Mouse (Mus musculus): ENCODE results near the gene Socs3.
A peak's percentile ranks its signal among the peaks of the same experiment; 100 is the strongest.

DNA sequence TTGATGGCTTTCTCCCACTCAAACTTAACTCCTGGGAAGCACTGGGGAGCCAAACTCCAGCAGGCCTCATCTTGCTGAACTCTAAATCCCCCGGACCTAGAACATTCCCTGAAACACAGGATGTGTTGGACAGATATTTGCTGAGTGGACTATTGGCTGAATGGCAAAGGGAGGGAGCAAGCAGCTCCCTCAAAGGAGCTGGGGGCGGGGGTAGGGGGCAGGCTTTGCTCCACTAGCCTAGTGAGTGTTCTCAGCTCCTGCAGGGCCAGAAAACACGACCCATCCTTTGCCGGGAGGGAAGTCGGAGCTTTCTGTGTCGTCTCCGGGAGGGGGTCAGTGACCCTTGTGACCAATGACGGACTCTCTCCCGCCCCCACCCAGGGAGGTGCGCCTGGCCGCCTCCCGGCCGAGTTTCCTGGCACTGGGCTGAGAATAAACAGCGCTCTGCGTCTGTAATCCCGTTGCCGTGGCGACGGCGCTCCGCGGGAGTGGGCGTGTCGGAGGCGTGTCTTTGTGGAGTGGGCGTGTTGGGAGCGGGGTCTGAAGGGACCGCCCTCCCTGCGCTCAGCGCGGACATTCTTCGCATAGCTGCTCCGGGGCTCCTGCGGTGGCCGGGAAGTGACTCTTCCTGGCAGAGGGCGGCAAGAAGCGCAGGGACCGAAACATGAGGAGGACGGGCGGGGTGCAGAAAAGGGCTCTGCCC is 6.6 kb downstream of the Socs3 start:
- peak; percentile 27; the same call in 1 of the 2 replicates for TF ChIP-seq POLR2A (IDR thresholded peaks at IDR 0.05; ENCODE audit: insufficient read depth, low read depth, low read length)
- no peak for TF ChIP-seq CTCF (IDR thresholded peaks at IDR 0.05; ENCODE audit: insufficient read depth, low read depth, low read length)
